Mouse (Mus musculus): Measurements from ENCODE around the gene Kpna7. TPM values are rescaled to one million over a fixed set of nuclear protein-coding genes. Genes with fewer than 3 reads are reported as not detected.

The Kpna7 gene
- polyA plus RNA-seq, 1 experiment from 2014 or later = not detected

DNA sequence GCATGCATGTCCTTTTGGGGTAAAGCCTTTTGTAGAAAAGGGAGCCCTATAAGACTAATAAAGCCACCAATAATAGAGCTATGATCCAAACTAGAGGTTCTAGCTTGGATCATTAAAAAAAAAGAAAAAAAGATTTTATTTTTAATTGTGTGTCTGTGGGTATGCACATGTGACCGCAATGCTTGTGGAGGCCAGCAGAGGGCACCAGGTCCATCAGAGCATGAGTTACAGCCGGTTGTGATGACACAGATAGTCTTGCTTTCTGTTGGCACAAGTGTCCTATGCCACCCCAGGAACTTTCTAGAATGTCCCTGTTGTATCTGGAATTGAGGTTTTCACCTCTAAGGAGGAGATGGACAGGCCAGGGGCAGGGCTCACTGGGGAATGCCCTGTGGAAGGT, 35.6 kb upstream of the Kpna7 start:
- no peaks in the 10 kb centered on the region for H3K4me1 ChIP-seq (ENCODE audit: control insufficient read depth, insufficient read depth, low read length)
- no peak overlapping the region for H3K27ac ChIP-seq (ENCODE audit: low read depth, low read length)
- H3K9ac ChIP-seq (ENCODE audit: low read length) = no peak overlapping the region
- DNase-seq (ENCODE audit: low spot score, missing footprints) (no peak), ATAC-seq (ENCODE audit: low FRiP score) (no peak)
- H3K36me3 ChIP-seq (ENCODE audit: control insufficient read depth, insufficient read depth, low read length) = no peaks in the 10 kb centered on the region
- H3K4me3 ChIP-seq (ENCODE audit: low read depth, low read length) = no peak overlapping the region
- WGBS = 85% methylated on average over 2 of the region's 2 CpGs
- H3K27me3 ChIP-seq (ENCODE audit: control insufficient read depth, insufficient read depth, low read length) = peaks cover 6% of the 10 kb centered on the region; the same call in 1 of the 2 replicates
- H3K4me2 ChIP-seq = no peak overlapping the region
- no peaks in the 10 kb centered on the region for H3K9me3 ChIP-seq (ENCODE audit: control insufficient read depth, low read length)

DNA sequence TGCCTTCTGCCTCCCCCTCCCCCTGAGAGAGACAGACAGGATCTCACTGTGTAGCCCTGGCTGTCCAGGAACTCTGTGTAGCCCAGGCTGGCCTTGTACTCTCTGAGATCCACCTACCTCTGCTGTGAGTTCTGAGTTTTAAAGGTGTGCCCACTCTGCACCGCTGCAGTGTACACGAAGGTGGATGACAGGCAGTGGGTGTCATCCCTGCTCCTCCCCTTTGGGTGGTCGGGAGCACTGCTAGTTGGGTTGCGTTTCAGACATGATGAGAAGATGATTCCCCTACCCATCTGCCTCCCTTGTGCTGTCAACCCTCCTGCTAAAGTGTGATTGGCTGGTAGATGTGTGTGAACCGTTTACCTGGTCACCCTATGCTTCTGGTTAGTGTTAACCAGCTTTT, 34.6 kb upstream of the Kpna7 start:
- Histone ChIP-seq H3K4me2 (no peak overlapping the region), H3K36me3 (ENCODE audit: control insufficient read depth, insufficient read depth, low read length) (no peaks in the 10 kb centered on the region), H3K4me3 (ENCODE audit: low read depth, low read length) (no peak overlapping the region), H3K9ac (ENCODE audit: low read length) (no peak overlapping the region), H3K27ac (ENCODE audit: low read depth, low read length) (no peak overlapping the region), H3K27me3 (ENCODE audit: control insufficient read depth, insufficient read depth, low read length) (peaks cover 12% of the 10 kb centered on the region), H3K9me3 (ENCODE audit: control insufficient read depth, low read length) (no peaks in the 10 kb centered on the region), H3K4me1 (ENCODE audit: control insufficient read depth, insufficient read depth, low read length) (no peaks in the 10 kb centered on the region)
- DNase-seq (ENCODE audit: low spot score, missing footprints) = no peak
- 88% methylated on average over 5 of the region's 5 CpGs for WGBS
- ATAC-seq (ENCODE audit: low FRiP score) = no peak

DNA sequence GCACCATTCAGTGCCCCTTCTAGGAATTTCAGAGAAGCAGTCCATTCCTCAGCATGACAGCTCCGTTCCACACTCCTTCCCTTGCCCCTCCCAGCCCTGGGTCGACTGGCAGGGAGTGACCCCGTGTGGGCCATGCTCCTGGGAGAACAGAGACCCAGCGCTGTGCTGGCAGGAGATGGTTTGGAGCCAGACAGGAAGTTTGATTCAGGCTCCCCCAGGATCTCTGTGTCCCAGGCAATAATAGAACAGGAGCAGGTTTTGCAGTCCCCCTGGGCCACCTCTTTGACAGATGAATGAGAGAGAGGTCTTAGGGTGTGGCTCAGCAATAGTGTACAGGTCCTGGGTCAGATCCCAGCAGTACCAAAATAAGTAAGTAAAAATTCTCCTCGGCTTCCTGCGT, 34.2 kb upstream of the Kpna7 start:
- H3K9ac ChIP-seq (ENCODE audit: low read length) = no peak overlapping the region
- 70% methylated on average over 6 of the region's 6 CpGs for WGBS
- DNase-seq (ENCODE audit: low spot score, missing footprints) (no peak), ATAC-seq (ENCODE audit: low FRiP score) (no peak)
- no peak overlapping the region for H3K27ac ChIP-seq (ENCODE audit: low read depth, low read length)
- no peak overlapping the region for H3K4me2 ChIP-seq
- H3K4me3 ChIP-seq (ENCODE audit: low read depth, low read length) = no peak overlapping the region
- H3K9me3 ChIP-seq (ENCODE audit: control insufficient read depth, low read length) = no peaks in the 10 kb centered on the region
- no peaks in the 10 kb centered on the region for H3K36me3 ChIP-seq (ENCODE audit: control insufficient read depth, insufficient read depth, low read length)
- peaks cover 12% of the 10 kb centered on the region for H3K27me3 ChIP-seq (ENCODE audit: control insufficient read depth, insufficient read depth, low read length)
- no peaks in the 10 kb centered on the region for H3K4me1 ChIP-seq (ENCODE audit: control insufficient read depth, insufficient read depth, low read length)

DNA sequence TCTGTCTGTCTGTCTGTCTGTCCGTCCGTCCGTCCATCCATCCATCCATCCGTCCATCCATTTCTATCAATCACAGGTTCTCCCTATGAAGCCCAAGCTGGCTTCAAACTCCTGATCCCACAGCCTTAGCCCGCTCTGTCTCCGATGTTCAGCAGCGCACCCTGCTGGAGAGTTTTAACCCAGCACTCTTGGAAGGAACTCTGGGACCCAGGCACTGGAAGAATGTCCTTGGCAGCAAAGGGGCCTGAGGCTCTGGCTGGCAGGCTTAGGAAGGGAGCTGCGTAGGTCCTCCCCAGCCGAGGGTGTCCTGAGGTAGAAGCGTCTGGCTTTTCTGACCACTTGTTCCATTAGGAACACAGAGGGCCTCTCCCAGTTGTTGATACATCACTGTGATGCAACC, 33.1 kb upstream of the Kpna7 start:
- Histone ChIP-seq H3K4me1 (ENCODE audit: control insufficient read depth, insufficient read depth, low read length) (no peaks in the 10 kb centered on the region), H3K4me3 (ENCODE audit: low read depth, low read length) (no peak overlapping the region), H3K27ac (ENCODE audit: low read depth, low read length) (no peak overlapping the region), H3K9me3 (ENCODE audit: control insufficient read depth, low read length) (no peaks in the 10 kb centered on the region), H3K9ac (ENCODE audit: low read length) (no peak overlapping the region), H3K36me3 (ENCODE audit: control insufficient read depth, insufficient read depth, low read length) (no peaks in the 10 kb centered on the region), H3K4me2 (no peak overlapping the region), H3K27me3 (ENCODE audit: control insufficient read depth, insufficient read depth, low read length) (peaks cover 12% of the 10 kb centered on the region)
- WGBS = 40% methylated on average over 10 of the region's 10 CpGs
- DNase-seq (ENCODE audit: low spot score, missing footprints) = peak; percentile 90
- ATAC-seq (ENCODE audit: low FRiP score) = no peak; the same call in 1 of the 2 replicates

DNA sequence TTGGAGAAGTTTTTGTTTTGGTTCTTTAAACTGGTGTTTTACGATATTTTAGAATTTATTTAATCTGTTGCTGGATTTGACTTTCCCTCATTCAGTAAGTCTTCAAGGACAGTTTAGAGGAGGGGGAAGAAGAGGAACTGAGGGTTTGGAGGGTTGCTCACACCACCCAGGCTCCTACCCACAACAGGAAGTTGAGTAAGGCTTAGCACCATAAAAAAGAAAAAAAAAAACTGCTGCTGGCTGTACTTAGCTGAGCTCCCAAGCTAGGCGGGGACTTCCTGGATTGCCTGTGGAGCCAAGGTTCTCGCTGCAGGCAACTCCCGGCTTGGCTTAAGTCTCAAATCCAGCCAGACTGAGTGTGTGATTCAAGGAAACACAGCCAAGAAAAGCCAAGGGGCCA, 32.5 kb upstream of the Kpna7 start:
- H3K27ac ChIP-seq (ENCODE audit: low read depth, low read length) = no peak overlapping the region
- ATAC-seq (ENCODE audit: low FRiP score) (no peak), DNase-seq (ENCODE audit: low spot score, missing footprints) (peak; percentile 80)
- no peaks in the 10 kb centered on the region for H3K9me3 ChIP-seq (ENCODE audit: control insufficient read depth, low read length)
- no peaks in the 10 kb centered on the region for H3K36me3 ChIP-seq (ENCODE audit: control insufficient read depth, insufficient read depth, low read length)
- peaks cover 12% of the 10 kb centered on the region for H3K27me3 ChIP-seq (ENCODE audit: control insufficient read depth, insufficient read depth, low read length)
- no peak overlapping the region for H3K9ac ChIP-seq (ENCODE audit: low read length)
- 67% methylated on average over 4 of the region's 4 CpGs for WGBS
- no peak overlapping the region for H3K4me3 ChIP-seq (ENCODE audit: low read depth, low read length)
- no peak overlapping the region for H3K4me2 ChIP-seq
- no peaks in the 10 kb centered on the region for H3K4me1 ChIP-seq (ENCODE audit: control insufficient read depth, insufficient read depth, low read length)

DNA sequence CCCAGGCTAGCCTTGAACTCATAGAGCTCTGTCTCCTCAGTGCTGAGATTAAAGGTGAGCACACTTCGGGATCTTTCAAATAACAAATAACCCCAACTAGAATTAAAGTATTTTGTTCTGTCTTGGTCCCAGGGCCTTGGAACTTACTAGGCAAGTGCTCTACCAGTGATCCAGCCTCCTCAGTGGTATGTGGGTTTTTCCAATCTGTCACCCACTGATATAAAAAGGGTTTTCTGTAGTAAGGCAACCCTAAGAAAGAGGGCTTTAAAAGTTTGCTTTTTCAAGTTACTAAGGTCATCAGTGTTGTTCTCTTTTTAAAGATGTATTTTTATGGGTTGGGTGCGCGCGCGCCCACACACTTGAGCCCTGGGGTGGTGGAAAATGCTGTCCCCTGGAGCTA, 31.9 kb upstream of the Kpna7 start:
- no peaks in the 10 kb centered on the region for H3K36me3 ChIP-seq (ENCODE audit: control insufficient read depth, insufficient read depth, low read length)
- H3K9me3 ChIP-seq (ENCODE audit: control insufficient read depth, low read length) = no peaks in the 10 kb centered on the region
- H3K4me1 ChIP-seq (ENCODE audit: control insufficient read depth, insufficient read depth, low read length) = no peaks in the 10 kb centered on the region
- H3K27ac ChIP-seq (ENCODE audit: low read depth, low read length) = no peak overlapping the region
- H3K9ac ChIP-seq (ENCODE audit: low read length) = no peak overlapping the region
- no peak overlapping the region for H3K4me3 ChIP-seq (ENCODE audit: low read depth, low read length)
- H3K4me2 ChIP-seq = no peak overlapping the region
- peaks cover 12% of the 10 kb centered on the region for H3K27me3 ChIP-seq (ENCODE audit: control insufficient read depth, insufficient read depth, low read length)
- no peak for ATAC-seq (ENCODE audit: low FRiP score)
- DNase-seq (ENCODE audit: low spot score, missing footprints) = peak; percentile 70
- WGBS = 91% methylated on average over 5 of the region's 5 CpGs

DNA sequence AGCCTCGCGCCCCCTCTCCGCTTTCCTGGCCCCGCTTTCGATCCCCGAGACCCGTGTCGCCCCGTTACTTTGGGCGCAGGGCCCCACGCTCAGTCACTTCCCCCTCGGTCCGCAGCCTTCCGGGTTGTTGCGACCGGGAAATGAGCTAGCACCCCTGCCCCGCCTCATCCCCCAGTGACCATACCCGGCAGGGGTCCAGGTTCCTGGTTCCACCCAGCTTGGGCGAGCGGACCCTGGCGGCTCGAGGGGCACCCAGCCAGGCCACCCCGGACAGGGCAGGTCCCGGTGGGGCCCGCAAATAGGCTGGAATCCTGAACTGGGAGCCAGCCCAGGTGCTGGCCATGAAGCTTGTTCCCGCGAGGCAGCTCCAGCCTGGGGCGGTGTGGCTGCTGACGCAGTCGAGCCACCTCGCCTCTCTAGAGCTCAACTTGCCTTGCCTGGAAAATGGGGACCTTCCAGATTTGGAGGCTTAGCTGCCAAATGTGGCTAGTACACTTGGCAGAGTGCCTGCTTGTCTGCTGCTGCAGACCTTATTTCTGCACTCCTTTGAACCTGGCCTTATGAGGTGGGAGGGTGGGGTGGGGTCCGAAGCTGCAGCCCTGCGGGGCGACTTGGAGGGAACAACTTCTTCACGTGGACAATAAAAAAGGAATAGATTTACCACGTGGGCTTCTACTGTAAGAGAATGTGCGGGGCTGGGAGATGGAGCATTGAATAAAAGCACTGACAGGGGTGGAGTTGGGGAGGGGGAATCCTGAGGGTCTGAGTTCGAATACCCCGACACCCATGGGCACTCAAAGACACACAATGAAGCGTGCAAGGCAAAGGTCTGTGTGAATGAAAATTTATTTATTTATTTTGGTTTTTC, 31.0 kb upstream of the Kpna7 start:
- Histone ChIP-seq H3K4me2 (peak overlapping the region; percentile 59), H3K36me3 (ENCODE audit: control insufficient read depth, insufficient read depth, low read length) (0 out of 2 replicates have a peak, but pooled peaks cover 2% of the 10 kb centered on the region), H3K4me3 (ENCODE audit: low read depth, low read length) (peak overlapping the region; percentile 50), H3K9me3 (ENCODE audit: control insufficient read depth, low read length) (no peaks in the 10 kb centered on the region), H3K4me1 (ENCODE audit: control insufficient read depth, insufficient read depth, low read length) (no peaks in the 10 kb centered on the region), H3K9ac (ENCODE audit: low read length) (peak overlapping the region; percentile 56), H3K27ac (ENCODE audit: low read depth, low read length) (no peak overlapping the region), H3K27me3 (ENCODE audit: control insufficient read depth, insufficient read depth, low read length) (peaks cover 12% of the 10 kb centered on the region)
- DNase-seq (ENCODE audit: low spot score, missing footprints) (peak; percentile 90), ATAC-seq (ENCODE audit: low FRiP score) (peak; percentile 22)
- WGBS = 18% methylated on average over 40 of the region's 40 CpGs

DNA sequence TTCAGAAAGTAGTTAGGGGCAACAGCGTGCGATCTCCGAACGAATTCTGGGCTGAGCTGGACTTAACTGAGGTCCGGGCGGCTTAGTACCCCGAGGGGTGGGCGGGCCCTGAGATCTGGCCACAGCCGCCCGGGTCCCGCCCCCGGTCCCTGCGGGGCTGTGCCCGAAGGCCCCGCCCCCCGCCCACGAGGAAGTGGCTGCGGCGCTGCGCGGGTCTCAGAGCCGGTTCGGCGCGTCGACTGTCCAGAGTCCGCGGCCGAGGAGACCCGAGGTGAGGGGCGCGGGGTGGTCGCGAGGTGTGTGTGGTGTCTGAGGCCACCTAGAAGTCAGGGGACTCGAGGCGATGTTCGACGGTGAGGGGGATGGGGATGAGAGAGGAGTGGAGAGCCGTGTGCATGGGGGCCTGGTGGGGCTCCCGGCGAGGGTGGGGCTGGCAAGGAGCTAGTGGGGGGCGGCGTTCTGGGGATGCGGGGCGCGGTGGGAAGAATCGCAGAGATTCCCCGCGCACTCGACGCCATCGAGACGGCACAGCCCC, 30.3 kb upstream of the Kpna7 start, which contains the start of gene Arpc1b:
TSS of gene Arpc1b (plus strand) at position 145 of the 535 bp plus-strand sequence.
- Histone ChIP-seq H3K4me3 (ENCODE audit: low read depth, low read length) (peak within 1 kb of the TSS; percentile 50), H3K4me1 (ENCODE audit: control insufficient read depth, insufficient read depth, low read length) (no peaks in the 10 kb centered on the region), H3K36me3 (ENCODE audit: control insufficient read depth, insufficient read depth, low read length) (peaks cover 7% of the 10 kb centered on the region; the same call in 1 of the 2 replicates), H3K4me2 (peak within 1 kb of the TSS; percentile 59), H3K9me3 (ENCODE audit: control insufficient read depth, low read length) (no peaks in the 10 kb centered on the region), H3K27me3 (ENCODE audit: control insufficient read depth, insufficient read depth, low read length) (peaks cover 12% of the 10 kb centered on the region), H3K27ac (ENCODE audit: low read depth, low read length) (no peak within 1 kb of the TSS), H3K9ac (ENCODE audit: low read length) (peak within 1 kb of the TSS; percentile 56)
- ATAC-seq (ENCODE audit: low FRiP score) (peak; percentile 79), DNase-seq (ENCODE audit: low spot score, missing footprints) (peak; percentile 91)
- 2% methylated on average over 37 of the region's 53 CpGs for WGBS

DNA sequence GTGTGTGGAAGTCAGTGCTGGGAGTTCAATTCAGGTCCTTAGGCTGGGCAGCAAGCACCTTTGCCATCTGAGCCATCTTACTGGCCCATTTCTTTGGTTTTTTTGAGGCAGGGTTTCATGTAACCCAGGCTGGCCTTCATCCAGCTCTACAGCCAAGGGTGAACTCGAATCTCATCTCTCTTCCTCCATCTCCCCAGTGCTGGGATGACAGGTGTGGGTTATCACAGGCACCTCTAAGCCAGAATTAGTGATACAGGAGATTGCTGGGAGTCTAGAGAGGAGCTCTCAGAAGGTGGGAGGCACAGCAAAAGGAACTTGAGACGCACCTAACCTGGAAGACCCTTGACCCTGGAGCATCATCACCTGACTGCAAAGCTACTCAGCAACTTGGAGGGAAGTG, 29.6 kb upstream of the Kpna7 start:
- H3K4me3 ChIP-seq (ENCODE audit: low read depth, low read length) = no peak overlapping the region
- no peak overlapping the region for H3K27ac ChIP-seq (ENCODE audit: low read depth, low read length)
- H3K4me1 ChIP-seq (ENCODE audit: control insufficient read depth, insufficient read depth, low read length) = no peaks in the 10 kb centered on the region
- no peak overlapping the region for H3K4me2 ChIP-seq
- H3K9me3 ChIP-seq (ENCODE audit: control insufficient read depth, low read length) = no peaks in the 10 kb centered on the region
- no peak for DNase-seq (ENCODE audit: low spot score, missing footprints)
- H3K9ac ChIP-seq (ENCODE audit: low read length) = no peak overlapping the region
- WGBS = 54% methylated on average over 2 of the region's 2 CpGs
- peaks cover 12% of the 10 kb centered on the region for H3K27me3 ChIP-seq (ENCODE audit: control insufficient read depth, insufficient read depth, low read length)
- peaks cover 11% of the 10 kb centered on the region for H3K36me3 ChIP-seq (ENCODE audit: control insufficient read depth, insufficient read depth, low read length)
- no peak for ATAC-seq (ENCODE audit: low FRiP score)

Measured in midbrain, embryonic 11.5 days (tissue).